Mouse (Mus musculus): ENCODE measurements around the gene Bri3bp.

GRCm38 (mm10) chr5:125418636-125419035 is 22.7 kb upstream of the Bri3bp start:
- TF ChIP-seq CTCF (IDR thresholded peaks at IDR 0.05; ENCODE audit: borderline replicate concordance, extremely low read depth, insufficient read depth, insufficient read length) = no peak
- TF ChIP-seq POLR2A (IDR thresholded peaks at IDR 0.05; ENCODE audit: borderline replicate concordance, extremely low read depth, insufficient read depth, insufficient read length, poor library complexity, severe bottlenecking) = no peak

Measured in brain, embryonic 14.5 days (tissue).